Mouse (Mus musculus): Measurements from ENCODE around the gene Nxn.

GRCm38 (mm10) chr11:76385746-76386145 lies 13.2 kb downstream of the Nxn start:
- TF ChIP-seq CTCF (IDR thresholded peaks at IDR 0.05) (no peak), EP300 (IDR thresholded peaks at IDR 0.05) (no peak)

All from lung, postnatal 0 days (tissue).